Mouse (Mus musculus): ENCODE results near the gene Ferd3l.

Ferd3l gene

DNA sequence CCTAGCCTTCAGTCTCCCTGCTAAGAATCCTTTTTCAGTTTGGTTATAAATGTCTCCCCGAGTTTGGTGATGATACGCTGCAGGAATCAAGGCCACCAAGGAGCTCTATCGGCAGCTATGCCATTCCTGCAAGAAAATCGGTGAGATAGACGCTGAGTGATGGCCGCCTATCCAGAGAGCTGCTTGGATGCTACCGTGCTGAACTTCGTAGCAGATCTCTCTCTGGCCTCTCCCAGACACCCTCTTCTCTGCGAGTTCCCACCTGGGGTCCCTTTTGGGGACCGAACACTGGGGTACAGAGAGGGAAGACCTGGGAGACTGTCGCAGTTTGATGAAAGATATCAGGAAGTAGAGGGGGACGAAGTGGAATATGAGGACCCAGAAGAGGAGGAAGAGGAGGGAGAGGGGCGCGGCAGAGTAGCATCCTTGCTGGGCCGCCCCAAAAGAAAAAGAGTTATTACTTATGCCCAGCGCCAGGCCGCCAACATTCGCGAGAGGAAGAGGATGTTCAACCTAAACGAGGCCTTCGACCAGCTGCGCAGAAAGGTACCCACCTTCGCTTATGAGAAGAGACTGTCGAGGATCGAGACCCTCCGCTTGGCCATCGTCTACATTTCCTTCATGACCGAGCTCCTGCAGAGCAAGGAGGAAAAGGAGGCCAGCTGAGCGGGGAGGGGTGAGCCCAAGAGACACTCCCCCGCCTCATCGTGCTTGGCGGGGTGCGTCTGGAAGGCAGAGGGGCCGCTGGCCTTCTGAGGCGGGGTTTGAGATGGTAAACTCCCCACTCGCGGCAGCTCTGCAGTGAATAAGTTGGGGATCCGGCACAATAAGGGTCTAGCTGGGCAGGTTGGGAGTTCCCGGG lies at the start of gene Ferd3l:
Ferd3l (plus strand) TSS at position 95 of the 862 bp plus-strand sequence.
- no peak for DNase-seq (ENCODE audit: low spot score)

GRCm38 (mm10) chr12:33893956-33894355 lies 34.3 kb upstream of the Ferd3l start:
- DNase-seq (ENCODE audit: low spot score), result no peak

DNA sequence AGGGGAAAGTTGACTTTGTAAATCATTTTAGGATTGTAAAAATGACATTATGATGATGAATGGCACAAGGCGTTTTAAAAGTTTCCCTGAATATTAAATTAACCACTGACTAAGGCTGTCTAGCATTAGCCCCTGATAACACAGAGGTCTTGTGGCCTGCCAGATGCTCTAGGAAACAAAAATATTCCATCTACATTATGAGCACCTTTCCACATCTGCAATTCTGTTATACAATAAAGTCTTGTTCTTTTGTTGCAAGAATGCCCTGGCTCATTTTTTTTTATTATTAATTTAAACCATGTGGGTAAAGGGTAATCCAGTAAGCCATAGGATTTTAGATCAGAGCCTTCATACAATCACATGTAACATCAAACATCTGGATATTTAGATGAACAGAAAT lies 33.6 kb upstream of the Ferd3l start:
- DNase-seq (ENCODE audit: low spot score), result no peak

DNA sequence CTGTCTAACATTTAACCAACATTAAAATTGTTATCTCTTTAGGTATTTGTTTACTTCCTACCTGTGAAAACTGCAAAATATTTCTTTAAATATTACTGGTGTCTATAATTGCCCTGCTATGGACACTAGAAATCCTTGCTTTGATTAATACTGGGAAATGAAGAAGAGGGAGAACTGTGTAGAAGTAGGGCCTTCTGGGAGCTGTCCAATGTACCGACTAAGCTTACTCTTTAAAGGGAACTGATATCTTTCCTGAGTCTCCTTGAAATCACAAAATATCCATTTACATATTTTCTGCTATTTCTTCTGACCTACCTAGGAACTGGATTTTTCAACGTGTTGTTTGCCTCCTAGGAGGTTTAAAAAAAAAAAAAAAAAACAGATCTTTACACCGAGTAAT lies 1.5 kb upstream of the Ferd3l start:
- no peak for DNase-seq (ENCODE audit: low spot score)

DNA sequence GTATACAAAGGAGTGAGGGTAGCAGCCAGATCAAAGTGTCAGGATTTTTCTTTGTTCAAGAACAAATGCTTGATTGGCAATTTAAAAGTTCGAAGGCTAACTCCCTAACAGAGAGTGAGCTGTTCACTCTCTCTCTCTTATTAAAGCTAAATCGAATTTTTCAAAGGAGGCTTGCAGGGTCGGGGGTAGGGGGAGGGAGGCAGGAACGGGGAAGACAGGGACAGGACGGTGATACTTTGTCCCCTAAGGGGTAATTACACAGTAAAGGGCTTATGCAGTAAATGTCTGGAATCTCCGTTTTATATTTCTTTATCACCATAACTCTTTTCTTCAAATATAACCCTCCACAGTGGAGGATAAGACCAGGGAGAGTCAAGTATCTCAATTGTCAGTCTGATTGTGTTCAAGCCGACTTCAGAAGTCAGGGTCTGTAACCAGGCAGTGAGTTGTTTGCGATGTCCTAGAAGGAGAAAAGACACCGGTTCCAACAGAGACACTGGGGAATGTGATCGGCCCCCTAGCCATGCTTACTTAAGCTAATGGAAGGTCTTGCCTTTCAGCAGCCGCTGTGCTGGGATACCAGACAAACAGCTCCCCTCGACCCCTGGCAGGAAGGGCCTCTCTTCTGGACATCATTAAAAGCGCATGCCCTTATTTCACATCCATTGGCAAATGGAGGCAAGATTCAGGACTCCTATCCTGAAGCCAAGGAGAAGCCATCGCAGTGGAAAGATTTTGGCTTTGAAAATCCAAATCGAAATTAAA lies 709 bp upstream of the Ferd3l start:
- DNase-seq (ENCODE audit: low spot score), result no peak

DNA sequence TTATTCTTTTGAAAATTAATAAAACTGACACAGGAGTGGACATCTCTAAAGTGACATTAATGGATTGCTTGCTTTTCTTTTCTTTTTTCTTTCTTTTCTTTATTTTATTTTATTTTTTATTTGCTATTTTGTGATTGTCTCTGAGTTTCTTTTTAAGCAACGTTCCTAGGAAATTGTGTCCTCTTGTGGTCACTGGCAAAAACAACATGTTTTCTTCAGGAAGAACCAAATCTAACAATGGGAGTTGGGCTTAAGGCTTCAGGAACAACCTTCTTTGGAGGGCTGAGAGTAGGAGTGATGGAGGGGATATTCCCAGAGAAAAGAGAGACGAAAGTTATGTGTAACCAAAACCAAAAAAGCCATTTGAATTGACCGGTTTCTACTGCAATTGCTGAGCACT lies 24.6 kb downstream of the Ferd3l start:
- DNase-seq (ENCODE audit: low spot score), result no peak

DNA sequence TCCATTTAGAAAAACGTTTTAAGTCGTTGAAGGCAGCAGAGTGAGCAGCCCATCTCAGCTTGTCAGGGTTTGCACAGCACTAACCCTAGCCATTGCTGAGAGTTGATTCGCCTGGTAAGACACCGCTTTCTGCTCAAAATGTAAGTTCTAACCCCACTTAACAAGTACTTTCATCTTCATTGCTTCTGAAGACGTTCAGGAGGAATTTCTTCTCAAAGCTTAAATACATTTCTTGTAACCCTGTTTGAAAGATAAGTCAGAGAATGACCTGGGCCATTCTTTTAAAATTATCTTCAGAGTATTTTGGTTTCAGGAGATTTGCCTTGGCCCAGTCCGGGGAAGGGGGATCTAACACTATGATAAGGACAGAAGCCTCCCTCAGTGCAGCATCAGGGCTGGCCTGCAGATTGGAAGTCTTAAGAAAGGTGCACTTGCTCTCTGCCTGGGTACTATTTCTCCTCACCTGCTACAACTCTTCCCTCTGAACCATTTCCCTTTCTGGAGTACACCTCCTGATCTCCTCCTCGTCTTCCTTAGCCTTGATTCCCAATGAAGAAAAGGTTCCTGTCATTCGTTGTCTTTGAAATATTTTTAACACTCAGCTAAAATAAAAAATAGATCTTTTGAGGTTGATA lies 26.8 kb downstream of the Ferd3l start:
- no peak for DNase-seq (ENCODE audit: low spot score)

GRCm38 (mm10) chr12:33955606-33956295 lies 27.5 kb downstream of the Ferd3l start:
- no peak for DNase-seq (ENCODE audit: low spot score)

GRCm38 (mm10) chr12:33956576-33957399 lies 28.6 kb downstream of the Ferd3l start:
- no peak for DNase-seq (ENCODE audit: low spot score)

DNA sequence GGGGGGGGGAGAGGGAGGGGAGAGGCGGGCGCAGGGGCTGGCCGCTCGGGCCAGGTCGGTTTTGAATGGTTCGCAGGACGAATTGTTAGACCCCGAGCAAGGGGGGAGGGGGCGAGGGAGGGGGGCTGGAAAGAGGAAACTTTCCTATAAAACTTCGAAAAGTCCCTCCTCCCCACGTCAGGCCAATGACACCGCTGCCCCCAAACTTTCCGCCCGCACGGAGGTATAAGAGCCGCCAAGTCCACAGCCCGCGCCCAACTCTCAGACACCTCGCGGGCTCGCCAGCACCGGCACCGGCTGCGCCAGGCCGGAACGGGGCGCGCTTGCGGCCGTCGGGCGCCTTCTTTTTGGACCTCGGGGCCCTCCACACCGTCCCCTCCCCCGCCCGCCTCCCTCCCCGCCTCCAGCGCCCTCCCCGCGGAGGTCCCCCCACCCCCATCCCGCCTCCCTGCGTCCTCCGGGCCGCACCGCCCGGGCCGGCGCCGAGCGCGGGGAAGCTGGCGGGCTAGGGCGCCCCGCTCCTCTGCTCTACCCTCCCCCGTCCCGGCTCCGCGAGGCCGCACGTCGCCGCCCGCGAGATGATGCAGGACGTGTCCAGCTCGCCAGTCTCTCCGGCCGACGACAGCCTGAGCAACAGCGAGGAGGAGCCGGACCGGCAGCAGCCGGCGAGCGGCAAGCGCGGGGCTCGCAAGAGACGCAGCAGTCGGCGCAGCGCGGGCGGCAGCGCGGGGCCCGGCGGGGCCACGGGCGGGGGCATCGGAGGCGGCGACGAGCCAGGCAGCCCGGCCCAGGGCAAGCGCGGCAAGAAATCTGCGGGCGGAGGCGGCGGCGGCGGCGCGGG lies 29.4 kb downstream of the Ferd3l start, which contains the start of gene Twist1:
Twist1 (plus strand) TSS at position 272 of the 841 bp plus-strand sequence.
- DNase-seq (ENCODE audit: low spot score), result no peak

DNA sequence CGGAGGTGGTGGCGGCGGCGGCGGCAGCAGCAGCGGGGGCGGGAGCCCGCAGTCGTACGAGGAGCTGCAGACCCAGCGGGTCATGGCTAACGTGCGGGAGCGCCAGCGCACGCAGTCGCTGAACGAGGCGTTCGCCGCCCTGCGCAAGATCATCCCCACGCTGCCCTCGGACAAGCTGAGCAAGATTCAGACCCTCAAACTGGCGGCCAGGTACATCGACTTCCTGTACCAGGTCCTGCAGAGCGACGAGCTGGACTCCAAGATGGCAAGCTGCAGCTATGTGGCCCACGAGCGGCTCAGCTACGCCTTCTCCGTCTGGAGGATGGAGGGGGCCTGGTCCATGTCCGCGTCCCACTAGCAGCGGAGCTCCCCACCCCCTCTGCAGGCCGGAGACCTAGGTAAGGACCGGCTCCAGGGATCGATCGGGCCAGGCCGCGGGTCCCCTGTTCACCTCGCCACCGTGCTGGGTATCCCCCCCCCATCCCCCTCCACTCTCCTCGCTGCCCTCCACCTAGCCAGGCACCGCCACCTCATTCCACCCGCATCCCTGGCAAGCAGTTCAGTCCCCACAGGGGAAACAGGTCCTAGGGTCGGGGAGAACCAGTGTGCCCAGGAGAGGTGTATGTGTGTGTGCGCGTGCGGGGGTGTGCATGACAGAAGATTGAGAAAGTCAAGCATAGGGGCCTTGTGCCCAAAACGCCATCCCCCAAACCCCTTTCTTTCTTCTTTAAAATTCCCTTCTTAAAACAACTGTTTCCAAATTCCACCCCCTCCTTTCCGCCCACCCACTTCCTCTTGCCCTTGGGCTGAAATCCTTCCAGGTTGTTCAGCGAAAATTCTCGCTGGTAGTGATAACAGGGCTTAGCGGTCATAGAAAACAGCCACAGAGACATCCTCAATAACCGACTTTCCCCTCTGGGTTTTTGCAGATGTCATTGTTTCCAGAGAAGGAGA lies 30.3 kb downstream of the Ferd3l start:
- DNase-seq (ENCODE audit: low spot score), result no peak

DNA sequence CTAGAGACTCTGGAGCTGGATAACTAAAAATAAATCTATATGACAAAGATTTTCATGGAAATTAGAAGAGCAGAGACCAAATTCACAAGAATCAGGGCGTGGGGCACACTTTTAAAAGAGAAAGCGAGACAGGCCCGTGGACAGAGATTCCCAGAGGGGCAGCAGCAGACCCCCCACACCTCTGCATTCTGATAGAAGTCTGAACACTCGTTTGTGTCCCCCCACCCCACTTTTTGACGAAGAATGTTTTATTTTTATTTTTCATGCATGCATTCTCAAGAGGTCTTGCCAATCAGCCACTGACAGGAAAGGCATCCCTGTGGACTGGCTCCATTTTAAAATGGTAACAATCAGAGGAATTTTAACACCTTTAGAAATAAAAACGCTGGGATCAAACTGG lies 31.0 kb downstream of the Ferd3l start:
- DNase-seq (ENCODE audit: low spot score), result no peak

GRCm38 (mm10) chr12:33959846-33960245 lies 31.6 kb downstream of the Ferd3l start:
- DNase-seq (ENCODE audit: low spot score), result no peak

DNA sequence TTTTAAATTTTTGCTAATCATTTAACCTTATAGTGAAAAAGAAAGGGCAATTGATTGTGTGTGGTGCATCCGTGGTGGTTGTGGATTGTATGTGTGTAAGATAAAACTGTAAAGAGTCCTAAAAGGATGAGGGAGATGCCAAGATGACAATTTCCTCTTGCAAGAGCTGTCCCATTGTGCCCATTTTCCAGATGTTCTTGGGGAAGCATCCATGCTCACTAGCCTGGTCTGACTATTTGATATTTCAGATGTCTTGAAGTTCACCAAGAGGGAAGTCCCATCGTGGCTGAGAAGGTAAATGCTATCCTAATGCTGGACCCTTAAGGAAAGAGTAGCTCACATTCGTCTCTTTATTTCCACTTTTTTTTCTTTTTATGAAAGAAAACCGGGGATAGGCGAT lies 32.8 kb downstream of the Ferd3l start:
- DNase-seq (ENCODE audit: low spot score), result no peak

DNA sequence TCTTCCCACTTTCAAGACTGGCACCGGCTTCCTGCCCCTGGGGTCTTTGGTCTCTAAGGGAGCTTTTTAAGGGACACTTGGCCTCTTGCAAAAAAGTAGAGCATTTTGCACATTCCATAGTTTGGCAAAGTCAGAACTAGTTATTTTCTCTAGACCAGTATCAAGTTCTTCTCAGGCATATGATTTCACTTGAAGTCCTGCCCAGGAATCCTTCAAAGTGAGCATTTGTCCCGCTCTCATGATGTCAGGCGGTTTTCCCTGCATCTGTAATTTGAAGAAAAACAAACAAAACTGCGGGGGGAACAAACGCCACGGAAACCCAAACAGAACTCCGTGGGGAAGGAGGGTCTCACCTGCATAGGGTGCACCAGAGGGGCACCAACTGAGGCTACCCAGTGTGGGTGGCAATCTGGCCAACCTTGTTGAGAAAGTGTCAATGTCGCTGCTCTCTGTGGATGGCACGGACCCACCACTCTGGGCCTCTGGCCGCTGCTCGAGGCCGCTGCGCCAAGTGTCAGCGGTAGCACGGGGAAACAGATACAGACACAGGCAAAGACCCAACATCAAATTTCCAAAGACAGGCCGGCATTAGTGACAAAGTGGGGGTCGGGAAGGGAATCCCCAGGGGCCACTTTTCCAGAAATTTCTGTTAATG lies 34.0 kb downstream of the Ferd3l start:
- no peak for DNase-seq (ENCODE audit: low spot score)

GRCm38 (mm10) chr12:33962773-33963130 lies 34.5 kb downstream of the Ferd3l start:
- no peak for DNase-seq (ENCODE audit: low spot score)

DNA sequence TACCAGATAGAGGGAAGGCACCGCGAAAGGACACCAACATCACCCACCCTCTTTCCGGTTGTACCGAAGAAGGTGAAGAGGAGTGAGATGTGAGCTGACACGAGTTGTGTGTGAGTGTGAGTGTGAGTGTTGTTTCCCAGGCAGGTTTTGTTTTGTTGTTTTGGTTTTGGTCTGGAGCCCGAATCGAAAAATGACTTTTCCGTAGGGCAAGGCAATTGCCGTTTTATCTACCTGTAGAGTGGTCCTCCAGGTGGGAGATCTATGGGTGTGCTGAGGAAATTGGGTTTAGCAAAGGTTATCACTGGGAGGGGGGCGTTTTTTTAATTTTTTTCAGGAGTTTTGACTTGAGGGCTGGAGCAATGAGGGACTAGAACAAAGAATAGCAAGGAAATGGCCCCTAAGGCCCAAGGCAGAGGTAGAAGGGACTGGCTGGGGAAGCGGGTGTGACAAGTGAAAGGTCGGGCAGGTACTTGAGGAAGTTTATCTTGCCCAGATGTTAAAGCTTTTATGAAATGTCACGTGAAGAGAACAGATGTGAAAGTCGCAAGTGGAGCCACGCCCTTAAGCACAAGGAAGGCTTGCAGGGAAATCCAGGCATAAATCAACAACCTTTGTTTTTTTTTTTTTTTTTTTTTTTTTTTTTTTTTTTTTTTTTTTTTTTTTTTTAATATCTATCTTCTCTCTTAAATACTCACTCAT lies 35.6 kb downstream of the Ferd3l start:
- DNase-seq (ENCODE audit: low spot score), result no peak

DNA sequence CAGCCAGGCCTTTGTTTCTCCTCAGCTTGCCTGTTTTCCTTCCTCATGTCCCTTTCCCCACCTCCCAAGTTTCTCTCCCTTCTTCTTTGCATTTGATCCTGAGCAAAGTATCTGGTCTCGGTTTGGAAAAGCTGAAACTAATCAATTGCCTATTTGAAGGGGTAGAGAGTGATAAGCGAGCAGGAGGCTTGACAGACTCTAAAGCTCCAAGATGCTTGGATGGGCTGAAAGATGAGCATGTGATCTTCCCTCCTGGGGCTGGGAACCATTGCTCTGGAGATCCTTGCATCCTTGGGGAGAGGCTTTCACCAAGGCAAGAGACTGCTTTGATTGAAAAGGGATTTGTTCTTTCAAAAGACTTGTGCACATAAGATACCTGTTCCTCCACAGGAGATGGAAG lies 36.2 kb downstream of the Ferd3l start:
- no peak for DNase-seq (ENCODE audit: low spot score)

All from layer of hippocampus, adult 11-12 months (tissue).